Mouse (Mus musculus): Measurements from ENCODE around the gene Ccdc120. TPM values are rescaled to one million over a fixed set of nuclear protein-coding genes. Genes with fewer than 3 reads are reported as not detected.
A peak's percentile ranks its signal among the peaks of the same experiment; 100 is the strongest.

The Ccdc120 gene
- 15.6 and 21.5 TPM in 2 replicates for polyA plus RNA-seq (2014; fragmentation: Nextera tagmentation; extraction: Ambion mirVana)

GRCm38 (mm10) chrX:7750432-7751116, at the start of gene Ccdc120:
Gene Ccdc120, minus strand, starts transcription at chrX:7750905.
- Histone ChIP-seq H3K36me3 (ENCODE audit: control insufficient read depth, insufficient read depth, low read length) (no peaks in the 10 kb centered on the region), H3K27me3 (ENCODE audit: control insufficient read depth, insufficient read depth, low read length) (no peaks in the 10 kb centered on the region), H3K4me3 (ENCODE audit: low read length) (peak within 1 kb of the TSS; percentile 62), H3K27ac (ENCODE audit: low read depth, low read length) (no peak within 1 kb of the TSS), H3K9ac (ENCODE audit: low read depth, low read length) (peak within 1 kb of the TSS; percentile 69), H3K9me3 (ENCODE audit: control insufficient read depth, low read length) (no peaks in the 10 kb centered on the region), H3K4me1 (ENCODE audit: control insufficient read depth, insufficient read depth, low read length) (no peaks in the 10 kb centered on the region), H3K4me2 (replicated peaks; ENCODE audit: low read depth, low read length) (peak within 1 kb of the TSS; percentile 48)
- peak; percentile 85 for ATAC-seq (ENCODE audit: low FRiP score, low TSS enrichment)
- WGBS, result 15% methylated on average over 48 of the region's 56 CpGs

GRCm38 (mm10) chrX:7797327-7797726, 46.6 kb upstream of the Ccdc120 start:
- no peak for ATAC-seq (ENCODE audit: low FRiP score, low TSS enrichment)
- no peak overlapping the region for H3K4me3 ChIP-seq (ENCODE audit: low read length)
- 86% methylated on average over 3 of the region's 3 CpGs for WGBS
- H3K9me3 ChIP-seq (ENCODE audit: control insufficient read depth, low read length), result no peaks in the 10 kb centered on the region
- no peak overlapping the region for H3K4me2 ChIP-seq (replicated peaks; ENCODE audit: low read depth, low read length)
- no peak overlapping the region for H3K9ac ChIP-seq (ENCODE audit: low read depth, low read length)
- H3K36me3 ChIP-seq (ENCODE audit: control insufficient read depth, insufficient read depth, low read length), result peaks cover 17% of the 10 kb centered on the region; the same call in 1 of the 2 replicates
- H3K27me3 ChIP-seq (ENCODE audit: control insufficient read depth, insufficient read depth, low read length), result no peaks in the 10 kb centered on the region
- no peak overlapping the region for H3K27ac ChIP-seq (ENCODE audit: low read depth, low read length)
- no peaks in the 10 kb centered on the region for H3K4me1 ChIP-seq (ENCODE audit: control insufficient read depth, insufficient read depth, low read length)

- H3K4me1 ChIP-seq (ENCODE audit: control insufficient read depth, insufficient read depth, low read length), result no peaks in the 10 kb centered on the region
- no peak overlapping the region for H3K27ac ChIP-seq (ENCODE audit: low read depth, low read length)
- H3K4me3 ChIP-seq (ENCODE audit: low read length), result no peak overlapping the region
- peaks cover 5% of the 10 kb centered on the region; the same call in 1 of the 2 replicates for H3K36me3 ChIP-seq (ENCODE audit: control insufficient read depth, insufficient read depth, low read length)
- no peak overlapping the region for H3K4me2 ChIP-seq (replicated peaks; ENCODE audit: low read depth, low read length)
- no peaks in the 10 kb centered on the region for H3K27me3 ChIP-seq (ENCODE audit: control insufficient read depth, insufficient read depth, low read length)
- 21% methylated on average over 7 of the region's 7 CpGs for WGBS
- no peak for ATAC-seq (ENCODE audit: low FRiP score, low TSS enrichment)
- H3K9ac ChIP-seq (ENCODE audit: low read depth, low read length), result no peak overlapping the region
- no peaks in the 10 kb centered on the region for H3K9me3 ChIP-seq (ENCODE audit: control insufficient read depth, low read length)
Observed at GRCm38 (mm10) chrX:7795016-7795415, 44.3 kb upstream of the Ccdc120 start.

- no peaks in the 10 kb centered on the region for H3K27me3 ChIP-seq (ENCODE audit: control insufficient read depth, insufficient read depth, low read length)
- H3K27ac ChIP-seq (ENCODE audit: low read depth, low read length), result no peak overlapping the region
- ATAC-seq (ENCODE audit: low FRiP score, low TSS enrichment), result no peak
- WGBS, result 47% methylated on average over 3 of the region's 3 CpGs
- no peak overlapping the region for H3K4me3 ChIP-seq (ENCODE audit: low read length)
- no peak overlapping the region for H3K9ac ChIP-seq (ENCODE audit: low read depth, low read length)
- no peaks in the 10 kb centered on the region for H3K9me3 ChIP-seq (ENCODE audit: control insufficient read depth, low read length)
- H3K4me2 ChIP-seq (replicated peaks; ENCODE audit: low read depth, low read length), result no peak overlapping the region
- H3K36me3 ChIP-seq (ENCODE audit: control insufficient read depth, insufficient read depth, low read length), result no peaks in the 10 kb centered on the region; the same call in 1 of the 2 replicates
- no peaks in the 10 kb centered on the region for H3K4me1 ChIP-seq (ENCODE audit: control insufficient read depth, insufficient read depth, low read length)
Observed at GRCm38 (mm10) chrX:7793361-7793760, 42.7 kb upstream of the Ccdc120 start.

- no peak for ATAC-seq (ENCODE audit: low FRiP score, low TSS enrichment)
- WGBS, result 33% methylated on average over 5 of the region's 5 CpGs
- H3K27me3 ChIP-seq (ENCODE audit: control insufficient read depth, insufficient read depth, low read length), result no peaks in the 10 kb centered on the region
Observed at GRCm38 (mm10) chrX:7790309-7790708, 39.6 kb upstream of the Ccdc120 start.

GRCm38 (mm10) chrX:7789542-7790136, 38.9 kb upstream of the Ccdc120 start, which contains the start of gene Gripap1:
Gene Gripap1, plus strand, starts transcription at chrX:7789765.
- Histone ChIP-seq H3K27me3 (ENCODE audit: control insufficient read depth, insufficient read depth, low read length) (no peaks in the 10 kb centered on the region), H3K4me3 (ENCODE audit: low read length) (peak within 1 kb of the TSS; percentile 56), H3K4me2 (replicated peaks; ENCODE audit: low read depth, low read length) (peak within 1 kb of the TSS; percentile 47), H3K4me1 (ENCODE audit: control insufficient read depth, insufficient read depth, low read length) (no peaks in the 10 kb centered on the region), H3K27ac (ENCODE audit: low read depth, low read length) (no peak within 1 kb of the TSS), H3K9ac (ENCODE audit: low read depth, low read length) (peak within 1 kb of the TSS; percentile 50; the same call in 1 of the 2 replicates), H3K36me3 (ENCODE audit: control insufficient read depth, insufficient read depth, low read length) (no peaks in the 10 kb centered on the region; the same call in 1 of the 2 replicates), H3K9me3 (ENCODE audit: control insufficient read depth, low read length) (no peaks in the 10 kb centered on the region)
- ATAC-seq (ENCODE audit: low FRiP score, low TSS enrichment), result peak; percentile 90
- WGBS, result 21% methylated on average over 24 of the region's 24 CpGs

More at GRCm38 (mm10) chrX:7790309-7790708, 39.6 kb upstream of the Ccdc120 start:
- Histone ChIP-seq H3K9ac (ENCODE audit: low read depth, low read length) (peak overlapping the region; percentile 50; the same call in 1 of the 2 replicates), H3K4me2 (replicated peaks; ENCODE audit: low read depth, low read length) (peak overlapping the region; percentile 47), H3K4me1 (ENCODE audit: control insufficient read depth, insufficient read depth, low read length) (no peaks in the 10 kb centered on the region), H3K36me3 (ENCODE audit: control insufficient read depth, insufficient read depth, low read length) (no peaks in the 10 kb centered on the region; the same call in 1 of the 2 replicates), H3K4me3 (ENCODE audit: low read length) (peak overlapping the region; percentile 56), H3K9me3 (ENCODE audit: control insufficient read depth, low read length) (no peaks in the 10 kb centered on the region), H3K27ac (ENCODE audit: low read depth, low read length) (no peak overlapping the region)

GRCm38 (mm10) chrX:7782603-7783092, 31.9 kb upstream of the Ccdc120 start:
- no peaks in the 10 kb centered on the region for H3K4me1 ChIP-seq (ENCODE audit: control insufficient read depth, insufficient read depth, low read length)
- H3K9me3 ChIP-seq (ENCODE audit: control insufficient read depth, low read length), result no peaks in the 10 kb centered on the region
- WGBS, result 80% methylated on average over 4 of the region's 4 CpGs
- no peak overlapping the region for H3K27ac ChIP-seq (ENCODE audit: low read depth, low read length)
- H3K36me3 ChIP-seq (ENCODE audit: control insufficient read depth, insufficient read depth, low read length), result no peaks in the 10 kb centered on the region
- H3K27me3 ChIP-seq (ENCODE audit: control insufficient read depth, insufficient read depth, low read length), result no peaks in the 10 kb centered on the region
- H3K4me2 ChIP-seq (replicated peaks; ENCODE audit: low read depth, low read length), result no peak overlapping the region
- ATAC-seq (ENCODE audit: low FRiP score, low TSS enrichment), result no peak
- H3K4me3 ChIP-seq (ENCODE audit: low read length), result no peak overlapping the region
- H3K9ac ChIP-seq (ENCODE audit: low read depth, low read length), result no peak overlapping the region

GRCm38 (mm10) chrX:7779294-7779693, 28.6 kb upstream of the Ccdc120 start:
- Histone ChIP-seq H3K4me3 (ENCODE audit: low read length) (no peak overlapping the region), H3K4me2 (replicated peaks; ENCODE audit: low read depth, low read length) (no peak overlapping the region), H3K27me3 (ENCODE audit: control insufficient read depth, insufficient read depth, low read length) (no peaks in the 10 kb centered on the region), H3K4me1 (ENCODE audit: control insufficient read depth, insufficient read depth, low read length) (no peaks in the 10 kb centered on the region), H3K36me3 (ENCODE audit: control insufficient read depth, insufficient read depth, low read length) (peaks cover 3% of the 10 kb centered on the region; the same call in 1 of the 2 replicates), H3K27ac (ENCODE audit: low read depth, low read length) (no peak overlapping the region), H3K9ac (ENCODE audit: low read depth, low read length) (no peak overlapping the region), H3K9me3 (ENCODE audit: control insufficient read depth, low read length) (no peaks in the 10 kb centered on the region)
- ATAC-seq (ENCODE audit: low FRiP score, low TSS enrichment), result no peak
- 31% methylated on average over 3 of the region's 3 CpGs for WGBS

Data from kidney, embryonic 14.5 days (tissue).